Mouse (Mus musculus): Measurements from ENCODE around the gene Parn.

DNA sequence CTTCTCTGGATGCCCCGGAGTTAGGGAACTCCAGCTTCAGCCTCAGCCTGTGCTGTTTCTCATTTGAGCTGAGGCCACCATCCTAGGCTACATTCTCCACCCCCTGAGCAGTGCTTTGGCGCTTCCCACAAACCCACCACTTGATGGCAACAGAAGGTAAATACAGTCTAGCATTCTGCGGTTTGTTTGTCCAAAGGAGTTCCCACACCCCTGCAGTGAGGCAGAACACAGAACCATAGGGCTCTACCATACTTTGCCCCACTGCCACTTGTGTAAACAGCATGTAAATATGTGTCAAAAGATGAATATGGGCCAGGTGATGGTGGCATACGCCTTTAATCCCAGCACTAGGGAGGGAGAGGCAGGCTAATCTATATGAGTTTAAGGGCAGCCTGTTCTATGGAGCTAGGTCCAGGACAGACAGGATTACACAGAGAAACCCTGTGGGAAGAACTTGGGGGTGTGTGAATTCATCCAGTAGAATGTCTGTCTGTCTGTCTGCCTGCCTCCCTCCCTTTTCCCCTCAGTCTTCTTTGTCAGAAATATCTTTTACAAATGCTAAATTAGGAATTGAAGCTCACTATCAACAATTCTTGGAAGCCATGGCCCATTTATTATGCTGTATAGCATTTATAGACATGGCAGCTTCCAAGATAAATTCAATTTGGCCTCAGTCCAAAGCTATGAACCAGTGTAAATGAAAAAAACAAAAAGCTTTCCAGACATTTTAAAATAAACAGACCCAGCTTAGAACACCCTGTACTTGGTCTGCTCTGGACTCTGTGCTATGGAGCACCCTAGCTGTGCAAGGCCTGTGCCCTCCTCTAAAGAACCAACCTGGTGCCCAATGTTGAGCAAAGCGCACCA, 79.6 kb downstream of the Parn start:
- TF ChIP-seq CTCF (IDR thresholded peaks at IDR 0.05; ENCODE audit: low read depth, low read length) (no peak), POLR2A (IDR thresholded peaks at IDR 0.05; ENCODE audit: extremely low read depth, insufficient read depth, low read length) (no peak)
